Mouse (Mus musculus): ENCODE measurements around the gene Cep19.

The Cep19 gene

DNA sequence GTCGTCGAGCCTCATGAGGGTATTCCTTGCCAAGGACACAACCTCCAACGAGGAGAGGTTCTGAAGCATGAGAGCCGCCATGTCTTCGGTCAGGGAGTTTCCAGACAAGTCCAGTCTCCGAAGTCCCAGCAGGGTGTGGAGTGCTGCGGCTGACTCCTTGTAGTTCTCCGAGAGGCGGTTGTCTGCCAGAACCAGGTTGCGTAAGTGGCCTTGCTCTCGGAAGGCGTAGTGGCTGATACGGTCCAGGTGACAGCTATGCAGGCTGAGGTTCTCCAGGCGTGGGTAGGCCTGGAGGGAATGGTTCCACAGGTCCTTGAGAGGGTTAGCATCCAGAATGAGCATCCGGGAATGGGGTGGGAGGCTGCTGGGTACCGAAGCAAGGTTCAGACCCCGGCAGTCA is 45.0 kb downstream of the Cep19 start:
- DNase-seq (ENCODE audit: low read depth) = no peak

- DNase-seq (ENCODE audit: low read depth) = peak; percentile 39
Measured at GRCm38 (mm10) chr16:32147589-32148207, 48.1 kb downstream of the Cep19 start.

GRCm38 (mm10) chr16:32153976-32154375 is 54.4 kb downstream of the Cep19 start:
- DNase-seq (ENCODE audit: low read depth) = no peak

GRCm38 (mm10) chr16:32154437-32154836 is 54.8 kb downstream of the Cep19 start:
- no peak for DNase-seq (ENCODE audit: low read depth)

DNA sequence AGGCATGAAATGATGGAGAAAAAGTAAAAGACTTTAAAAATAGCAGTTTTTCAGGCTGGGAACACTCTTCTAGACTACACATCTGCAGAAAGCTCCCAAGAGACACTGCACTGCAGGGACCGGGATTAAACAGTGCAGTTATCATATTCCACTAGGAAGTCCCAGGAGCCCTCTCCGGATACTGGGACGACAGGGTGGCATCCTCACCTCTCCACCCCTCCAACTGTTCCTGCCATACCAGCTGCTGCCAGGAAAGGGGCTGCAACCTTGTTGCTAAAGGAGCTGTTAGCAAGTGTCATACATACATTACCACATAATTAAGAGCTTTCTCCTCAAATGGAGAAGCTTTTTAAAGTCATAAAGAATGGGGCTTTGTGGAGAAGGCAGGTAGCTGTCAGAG is 57.1 kb downstream of the Cep19 start:
- DNase-seq (ENCODE audit: low read depth) = no peak

DNA sequence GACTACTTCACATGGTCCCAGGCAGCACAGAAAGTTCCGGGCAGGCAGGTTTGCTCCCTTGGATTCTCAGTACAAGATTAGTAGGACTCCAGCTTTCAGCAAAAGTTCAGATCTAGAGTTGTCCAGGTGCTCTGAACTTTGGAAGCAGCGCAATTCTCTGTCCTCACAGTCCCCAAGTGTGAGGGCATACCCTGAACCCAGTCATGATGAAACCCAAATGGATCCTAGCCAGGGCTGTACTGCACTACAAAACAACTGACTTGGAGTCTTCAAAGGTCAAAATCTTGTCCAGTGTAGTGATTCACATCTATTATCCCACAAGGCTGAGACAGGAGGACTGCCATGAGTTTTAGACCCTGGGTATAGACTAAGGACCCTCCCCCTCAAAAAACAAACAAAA is 57.8 kb downstream of the Cep19 start:
- DNase-seq (ENCODE audit: low read depth) = no peak
